Mouse (Mus musculus) urinary bladder, postnatal 14 days (tissue): ENCODE measurements around the gene 1110008L16Rik.
"Not testable (repeated sequence)": the region's sequence is repeated elsewhere in the genome, so short reads cannot be mapped to it uniquely, and the experiment has no call there.

Experiments
- DNase-seq: peaks from one replicate; pipeline ENCODE4 v3.0.0; 2021; ENCODE audit warnings: low spot score

The 1110008L16Rik gene

DNA sequence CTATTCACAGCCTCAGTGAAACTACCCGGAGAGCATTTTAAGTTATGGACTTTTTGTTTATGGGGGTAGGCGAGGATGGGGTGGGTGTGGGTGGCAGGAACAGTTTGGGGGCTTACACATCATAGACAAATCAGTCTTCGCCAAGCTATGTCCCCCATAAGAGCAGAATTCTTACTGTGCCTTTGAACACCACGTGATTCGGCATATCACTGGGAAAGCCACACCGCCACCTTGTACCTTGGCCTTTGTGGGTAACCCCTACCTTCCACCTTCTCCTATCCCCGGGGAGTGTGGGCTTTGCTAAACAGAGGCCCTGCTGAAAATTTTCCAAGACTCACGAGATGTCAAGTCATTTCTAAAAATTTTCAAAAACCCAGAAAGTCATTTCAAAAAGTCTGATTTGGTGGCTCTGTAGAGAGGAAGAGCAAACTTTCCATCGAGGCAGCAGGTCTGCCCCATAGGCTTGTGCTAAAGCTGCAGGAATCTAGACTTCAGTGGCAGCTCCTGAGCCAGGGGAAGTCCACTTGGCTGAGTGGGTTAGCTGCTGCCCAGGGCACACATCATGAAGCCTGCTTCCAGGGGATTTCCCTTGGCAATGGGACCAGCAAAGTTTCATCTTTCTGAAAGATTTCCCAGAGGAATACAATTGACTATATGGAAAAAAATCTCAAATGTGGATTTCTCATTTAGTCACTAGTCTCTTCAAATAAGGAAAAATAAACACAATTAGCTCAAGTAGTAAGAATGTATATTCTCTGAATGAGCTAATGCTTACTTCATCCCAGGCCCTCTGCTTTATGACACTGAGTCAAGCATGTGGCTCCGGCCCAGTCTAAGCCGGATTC, 93.6 kb downstream of the 1110008L16Rik start:
- DNase-seq: no peak

DNA sequence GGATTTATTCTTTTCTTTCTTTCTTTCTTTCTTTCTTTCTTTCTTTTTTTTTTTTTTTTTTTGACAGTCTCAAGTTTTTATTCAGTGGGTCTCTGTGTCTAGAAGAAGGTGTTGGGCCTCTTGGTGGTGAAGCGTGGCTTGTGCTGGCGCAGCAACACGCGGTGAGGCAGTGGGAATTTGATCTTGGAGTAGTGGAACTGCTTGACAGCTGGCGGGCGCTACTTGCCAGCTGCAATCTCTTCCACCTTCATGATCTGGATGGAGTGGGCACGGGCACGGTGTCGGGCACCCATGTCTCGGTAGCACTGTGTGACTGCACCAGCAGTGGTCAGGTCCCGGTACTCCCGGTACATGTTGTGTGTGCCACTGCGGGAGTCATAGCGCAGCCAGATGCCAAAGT, 96.2 kb downstream of the 1110008L16Rik start:
- DNase-seq: not testable (repeated sequence)

DNA sequence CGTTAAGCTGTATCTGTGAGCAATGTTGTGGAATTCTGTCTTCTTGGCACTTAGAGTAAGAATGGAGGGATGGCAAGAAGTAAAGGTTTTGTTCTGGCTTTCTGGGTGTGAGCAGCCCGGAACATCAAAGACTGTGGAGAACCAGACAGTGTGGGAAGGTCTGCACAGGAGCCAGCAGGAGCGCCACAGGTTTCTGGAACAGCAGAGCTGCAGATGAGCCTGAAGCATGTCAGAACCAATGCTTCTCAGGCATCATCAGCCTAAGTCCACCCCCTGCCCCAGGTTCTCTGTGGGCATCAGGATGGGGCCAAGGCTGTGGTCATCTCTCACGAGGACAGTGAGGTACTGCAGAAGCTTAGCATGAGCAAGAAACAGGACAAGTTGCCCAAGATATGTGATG, 97.2 kb downstream of the 1110008L16Rik start:
- no peak for DNase-seq

GRCm38 (mm10) chr12:55397544-55398239, 98.3 kb downstream of the 1110008L16Rik start:
- no peak for DNase-seq

GRCm38 (mm10) chr12:55398240-55399127, 99.1 kb downstream of the 1110008L16Rik start:
- peak; percentile 92 for DNase-seq

GRCm38 (mm10) chr12:55399128-55399677, 99.8 kb downstream of the 1110008L16Rik start:
- DNase-seq: no peak

GRCm38 (mm10) chr12:55407888-55408287, 108.5 kb downstream of the 1110008L16Rik start:
- peak; percentile 38 for DNase-seq

DNA sequence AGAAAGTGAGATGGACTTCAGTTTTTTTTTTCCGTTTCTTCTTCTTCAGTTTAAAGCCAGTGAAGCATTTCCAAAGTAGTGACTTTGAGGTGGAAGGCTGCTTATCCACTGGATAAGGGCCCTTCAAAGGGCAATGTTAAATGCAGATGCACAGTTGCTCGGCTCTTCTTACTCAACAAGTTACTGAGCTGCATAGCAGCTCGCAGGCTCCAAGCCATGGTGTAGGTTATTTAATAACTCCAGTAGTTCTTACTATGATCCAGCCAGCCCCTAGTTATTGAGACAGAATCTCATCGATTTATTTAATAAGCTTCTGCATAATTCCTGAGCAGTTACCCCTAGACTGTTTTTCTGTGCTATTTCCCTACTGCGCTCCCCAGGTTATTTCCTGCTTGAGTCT, 115.9 kb downstream of the 1110008L16Rik start:
- no peak for DNase-seq

GRCm38 (mm10) chr12:55415762-55416161, 116.4 kb downstream of the 1110008L16Rik start:
- no peak for DNase-seq

GRCm38 (mm10) chr12:55420220-55420619, 120.8 kb downstream of the 1110008L16Rik start:
- no peak for DNase-seq

DNA sequence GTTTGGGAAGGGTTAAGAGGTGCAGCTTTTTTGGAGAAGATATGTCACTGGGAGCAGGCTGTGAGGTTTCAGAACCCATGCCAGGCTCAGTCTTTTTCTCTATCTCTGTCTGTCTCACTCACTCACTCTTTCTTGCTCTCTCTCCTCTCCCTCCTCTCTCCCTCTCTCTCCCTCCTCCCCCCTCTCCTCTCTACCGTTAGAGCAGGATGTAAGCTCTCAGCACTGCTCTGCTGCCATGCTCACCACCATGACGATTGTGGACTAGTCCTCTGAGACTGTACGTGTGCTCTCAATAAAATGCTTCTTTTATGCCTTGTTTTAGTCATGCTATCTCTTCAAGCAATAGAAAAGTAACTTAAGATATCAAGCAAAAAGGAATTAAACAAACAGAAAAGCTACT, 122.7 kb downstream of the 1110008L16Rik start:
- no peak for DNase-seq

GRCm38 (mm10) chr12:55426300-55426699, 126.9 kb downstream of the 1110008L16Rik start:
- no peak for DNase-seq

DNA sequence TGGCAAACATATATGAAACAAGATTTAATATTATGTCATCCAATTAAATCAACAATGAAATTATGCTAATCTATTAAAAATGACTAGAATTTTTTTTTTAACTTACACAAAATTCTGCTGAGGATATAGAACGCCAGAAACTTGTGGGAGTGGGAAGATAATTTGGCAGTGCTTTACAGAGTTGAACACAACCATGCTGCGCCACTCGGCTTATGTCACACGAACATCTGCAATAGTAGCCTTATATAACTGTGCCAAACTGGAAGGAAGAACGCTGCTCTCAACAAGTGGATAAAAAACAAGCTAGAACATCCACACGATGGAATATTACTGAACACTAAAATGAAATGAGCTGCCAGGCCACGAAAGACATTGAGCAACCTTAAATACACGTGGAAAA, 129.8 kb downstream of the 1110008L16Rik start:
- no peak for DNase-seq

- DNase-seq: no peak
Measured at GRCm38 (mm10) chr12:55429956-55430355, 130.6 kb downstream of the 1110008L16Rik start.
